In the genomic region with DNA sequence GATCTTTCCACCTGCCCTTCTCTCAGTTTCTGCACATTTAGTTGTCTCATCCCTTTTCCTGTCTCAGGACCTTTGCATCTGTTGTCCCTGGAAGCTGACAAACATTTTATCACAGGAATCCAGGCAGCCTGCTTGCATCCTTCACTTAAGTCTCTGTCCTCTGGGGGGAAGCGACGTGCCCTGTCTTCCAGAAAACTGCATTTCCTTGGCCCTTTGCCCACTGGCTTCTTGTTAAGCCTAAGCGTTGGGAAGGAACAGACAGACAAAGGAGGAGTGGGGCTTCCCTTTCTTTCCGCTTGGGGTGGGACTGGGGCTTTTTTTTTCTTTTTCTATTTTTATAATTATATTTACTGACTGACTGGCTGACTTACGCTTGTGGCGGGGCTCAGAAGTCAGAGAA, we compare ENCODE assay signal across 25 mouse cellular contexts. TPM values are rescaled to one million over a fixed set of nuclear protein-coding genes. Genes with fewer than 3 reads are reported as not detected.
A peak's percentile ranks its signal among the peaks of the same experiment; 100 is the strongest.
DNase-seq lines count a peak whose midpoint lies in the region; ATAC-seq lines count a peak whose summit lies in the region.
"Had no signal": no experiment of that assay in that cellular context is flagged by ENCODE, and none has a peak within 500 bp of the region (broad histone marks: within the 10 kb centered on the region; RNA-seq: fewer than 3 reads in every experiment).

No protein-coding gene starts in this region.

- H3K27ac ChIP-seq in midbrain, embryonic 11.5 days (ENCODE audit: low read depth, low read length) = no peak overlapping the region
- H3K27ac ChIP-seq in midbrain, embryonic 13.5 days = no peak overlapping the region
- H3K27ac ChIP-seq: embryonic facial prominence, embryonic 15.5 days; left cerebral cortex, adult 2 months; limb, embryonic 10.5 days; liver, embryonic 15.5 days; midbrain, embryonic 15.5 days had no signal

- no peak overlapping the region for H3K9ac ChIP-seq in midbrain, embryonic 11.5 days (ENCODE audit: low read length)
- no peak overlapping the region for H3K9ac ChIP-seq in midbrain, embryonic 13.5 days (replicated peaks)
- H3K9ac ChIP-seq: embryonic facial prominence, embryonic 15.5 days; heart, embryonic 12.5 days; liver, embryonic 15.5 days; midbrain, embryonic 15.5 days had no signal

- H3K4me2 ChIP-seq in midbrain, embryonic 11.5 days = no peak overlapping the region
- no peak overlapping the region for H3K4me2 ChIP-seq in midbrain, embryonic 13.5 days (replicated peaks)
- H3K4me2 ChIP-seq: embryonic facial prominence, embryonic 15.5 days; heart, embryonic 12.5 days; liver, embryonic 15.5 days; midbrain, embryonic 15.5 days had no signal

- no peaks in the 10 kb centered on the region for H3K36me3 ChIP-seq in midbrain, embryonic 11.5 days (ENCODE audit: control insufficient read depth, insufficient read depth, low read length)
- no peaks in the 10 kb centered on the region for H3K36me3 ChIP-seq in midbrain, embryonic 13.5 days
- H3K36me3 ChIP-seq: embryonic facial prominence, embryonic 15.5 days; heart, embryonic 12.5 days; limb, embryonic 10.5 days; liver, embryonic 15.5 days; midbrain, embryonic 15.5 days had no signal

- peak; percentile 40 to 47 for DNase-seq in cerebellum, postnatal 10 days
- no peak for DNase-seq in cerebellum, postnatal 36 days
- DNase-seq in kidney, postnatal 10 days = peak; percentile 69
- no peak for DNase-seq in kidney, postnatal 36 days
- peak; percentile 78 for DNase-seq in midbrain, embryonic 11.5 days (ENCODE audit: low spot score, missing footprints)
- peak; percentile 24 for DNase-seq in 3T3-L1 (ENCODE audit: low read depth, low spot score)
- no peak for DNase-seq in embryo, embryonic 10 days (ENCODE audit: low spot score)
- DNase-seq: adrenal gland, postnatal 36 days; cerebellum, adult 11 months; cerebellum, adult 9-11 months; gastrocnemius, postnatal 10 days; heart, adult 11 months; heart, postnatal 10 days; kidney, adult 11 months; liver; thymus, postnatal 14 days had no signal

- ATAC-seq in midbrain, embryonic 11.5 days (ENCODE audit: low FRiP score) = no peak
- no peak for ATAC-seq in midbrain, embryonic 13.5 days
- ATAC-seq: forebrain, embryonic 14.5 days; midbrain, embryonic 15.5 days; Patski had no signal

- H3K4me3 ChIP-seq in midbrain, embryonic 11.5 days (ENCODE audit: low read depth, low read length) = no peak overlapping the region
- no peak overlapping the region for H3K4me3 ChIP-seq in midbrain, embryonic 13.5 days (replicated peaks)
- H3K4me3 ChIP-seq: embryonic facial prominence, embryonic 15.5 days; heart, embryonic 12.5 days; left cerebral cortex, adult 2 months; limb, embryonic 10.5 days; liver, embryonic 15.5 days; midbrain, embryonic 15.5 days had no signal

- WGBS in midbrain, embryonic 11.5 days = 54% methylated on average over 6 of the region's 6 CpGs
- WGBS in midbrain, embryonic 13.5 days = 50% methylated on average over 6 of the region's 6 CpGs

- H3K4me1 ChIP-seq in midbrain, embryonic 11.5 days (ENCODE audit: control insufficient read depth, insufficient read depth, low read length) = peaks cover 15% of the 10 kb centered on the region
- H3K4me1 ChIP-seq in midbrain, embryonic 13.5 days (replicated peaks) = peaks cover 29% of the 10 kb centered on the region

- H3K9me3 ChIP-seq in midbrain, embryonic 11.5 days (ENCODE audit: control insufficient read depth, low read length) = no peaks in the 10 kb centered on the region
- no peaks in the 10 kb centered on the region for H3K9me3 ChIP-seq in midbrain, embryonic 13.5 days
- H3K9me3 ChIP-seq: embryonic facial prominence, embryonic 15.5 days; heart, embryonic 12.5 days; limb, embryonic 10.5 days; liver, embryonic 15.5 days; midbrain, embryonic 15.5 days had no signal

- peaks cover 28% of the 10 kb centered on the region for H3K27me3 ChIP-seq in midbrain, embryonic 11.5 days (ENCODE audit: control insufficient read depth, insufficient read depth, low read length)
- peaks cover 47% of the 10 kb centered on the region for H3K27me3 ChIP-seq in midbrain, embryonic 13.5 days

RNA-seq across cellular contexts. Expression of a gene that starts 16.7 kb away (rescaled TPM):
- 33.6 and 35.3 TPM in 2 replicates for polyA plus RNA-seq in midbrain, embryonic 11.5 days (2014; fragmentation: Nextera tagmentation; extraction: Ambion mirVana)
- polyA plus RNA-seq in midbrain, embryonic 13.5 days (2015; fragmentation: Nextera tagmentation; extraction: Ambion mirVana) = 92.0 and 96.7 TPM in 2 replicates

Comparison
In these comparisons a context has a peak if more than half of its experiments do, and no peak if none do; other contexts are left out.
1. DNase-seq: peak in cerebellum, postnatal 10 days (2 of 2), kidney, postnatal 10 days (single experiment), midbrain, embryonic 11.5 days (single experiment) and 3T3-L1 (single experiment); none in cerebellum, postnatal 36 days (0 of 2), kidney, postnatal 36 days (0 of 2) and embryo, embryonic 10 days (single experiment).